Mouse (Mus musculus): Measurements from ENCODE around the gene Rsg1. TPM values are rescaled to one million over a fixed set of nuclear protein-coding genes. Genes with fewer than 3 reads are reported as not detected.

Rsg1 gene
- 8.9 and 9.0 TPM in 2 replicates for polyA plus RNA-seq (2015; fragmentation: Nextera tagmentation; extraction: Ambion mirVana)

GRCm38 (mm10) chr4:141213770-141214336, at the start of gene Rsg1:
Rsg1 (plus strand) TSS chr4:141213956.
- Histone ChIP-seq H3K27me3 (replicated peaks) (no peaks in the 10 kb centered on the region), H3K4me2 (peak within 1 kb of the TSS; percentile 95), H3K4me3 (replicated peaks) (peak within 1 kb of the TSS; percentile 62), H3K9ac (replicated peaks) (peak within 1 kb of the TSS; percentile 75), H3K27ac (replicated peaks) (peak within 1 kb of the TSS; percentile 80), H3K4me1 (peaks cover 21% of the 10 kb centered on the region), H3K9me3 (replicated peaks) (no peaks in the 10 kb centered on the region), H3K36me3 (no peaks in the 10 kb centered on the region)
- under 1% methylated on average over 24 of the region's 24 CpGs for WGBS
- ATAC-seq (ENCODE audit: low FRiP score) = peak; percentile 74

- Histone ChIP-seq H3K36me3 (peaks cover 18% of the 10 kb centered on the region), H3K27ac (replicated peaks) (no peak overlapping the region), H3K9me3 (replicated peaks) (no peaks in the 10 kb centered on the region), H3K4me3 (replicated peaks) (no peak overlapping the region), H3K27me3 (replicated peaks) (no peaks in the 10 kb centered on the region), H3K4me2 (no peak overlapping the region), H3K9ac (replicated peaks) (no peak overlapping the region), H3K4me1 (no peaks in the 10 kb centered on the region)
- ATAC-seq (ENCODE audit: low FRiP score) = no peak
- WGBS = 75% methylated on average over 8 of the region's 8 CpGs
Measured at GRCm38 (mm10) chr4:141165744-141166292, 47.9 kb upstream of the Rsg1 start.

- H3K4me1 ChIP-seq = no peaks in the 10 kb centered on the region
- H3K27ac ChIP-seq (replicated peaks) = no peak overlapping the region
- no peak overlapping the region for H3K4me3 ChIP-seq (replicated peaks)
- H3K4me2 ChIP-seq = no peak overlapping the region
- WGBS = 96% methylated on average over 3 of the region's 3 CpGs
- ATAC-seq (ENCODE audit: low FRiP score) = no peak
- no peaks in the 10 kb centered on the region for H3K9me3 ChIP-seq (replicated peaks)
- peaks cover 31% of the 10 kb centered on the region for H3K36me3 ChIP-seq
- no peak overlapping the region for H3K9ac ChIP-seq (replicated peaks)
- no peaks in the 10 kb centered on the region for H3K27me3 ChIP-seq (replicated peaks)
Measured at GRCm38 (mm10) chr4:141167156-141167555, 46.6 kb upstream of the Rsg1 start.

GRCm38 (mm10) chr4:141172121-141172520, 41.6 kb upstream of the Rsg1 start:
- Histone ChIP-seq H3K9me3 (replicated peaks) (no peaks in the 10 kb centered on the region), H3K27me3 (replicated peaks) (no peaks in the 10 kb centered on the region), H3K4me2 (no peak overlapping the region), H3K4me1 (no peaks in the 10 kb centered on the region), H3K36me3 (peaks cover 60% of the 10 kb centered on the region), H3K4me3 (replicated peaks) (no peak overlapping the region), H3K9ac (replicated peaks) (no peak overlapping the region), H3K27ac (replicated peaks) (no peak overlapping the region)
- no peak for ATAC-seq (ENCODE audit: low FRiP score)
- WGBS = 92% methylated on average over 8 of the region's 8 CpGs

- 68% methylated on average over 5 of the region's 5 CpGs for WGBS
Measured at GRCm38 (mm10) chr4:141175783-141176182, 38.0 kb upstream of the Rsg1 start.

GRCm38 (mm10) chr4:141176328-141176838, 37.4 kb upstream of the Rsg1 start:
- Histone ChIP-seq H3K36me3 (peaks cover 55% of the 10 kb centered on the region), H3K27ac (replicated peaks) (0 out of 2 replicates have a peak overlapping the region, but pooled peaks have one; percentile 33)

More at GRCm38 (mm10) chr4:141175783-141176182, 38.0 kb upstream of the Rsg1 start:
- Histone ChIP-seq H3K4me3 (replicated peaks) (no peak overlapping the region), H3K27me3 (replicated peaks) (no peaks in the 10 kb centered on the region), H3K27ac (replicated peaks) (0 out of 2 replicates have a peak overlapping the region, but pooled peaks have one; percentile 33), H3K4me1 (peaks cover 14% of the 10 kb centered on the region), H3K9me3 (replicated peaks) (no peaks in the 10 kb centered on the region), H3K36me3 (peaks cover 57% of the 10 kb centered on the region), H3K4me2 (no peak overlapping the region), H3K9ac (replicated peaks) (no peak overlapping the region)
- ATAC-seq (ENCODE audit: low FRiP score) = no peak

GRCm38 (mm10) chr4:141178500-141178899, 35.3 kb upstream of the Rsg1 start:
- H3K9ac ChIP-seq (replicated peaks) = no peak overlapping the region

More at GRCm38 (mm10) chr4:141176328-141176838, 37.4 kb upstream of the Rsg1 start:
- H3K4me3 ChIP-seq (replicated peaks) = no peak overlapping the region
- H3K27me3 ChIP-seq (replicated peaks) = no peaks in the 10 kb centered on the region
- H3K9me3 ChIP-seq (replicated peaks) = no peaks in the 10 kb centered on the region
- H3K4me2 ChIP-seq = no peak overlapping the region
- H3K4me1 ChIP-seq = peaks cover 14% of the 10 kb centered on the region
- no peak for ATAC-seq (ENCODE audit: low FRiP score)
- WGBS = 87% methylated on average over 10 of the region's 10 CpGs
- no peak overlapping the region for H3K9ac ChIP-seq (replicated peaks)

GRCm38 (mm10) chr4:141180831-141181230, 32.9 kb upstream of the Rsg1 start:
- Histone ChIP-seq H3K4me1 (peaks cover 15% of the 10 kb centered on the region), H3K27me3 (replicated peaks) (no peaks in the 10 kb centered on the region), H3K4me2 (no peak overlapping the region), H3K9me3 (replicated peaks) (no peaks in the 10 kb centered on the region), H3K4me3 (replicated peaks) (no peak overlapping the region), H3K27ac (replicated peaks) (no peak overlapping the region), H3K36me3 (peaks cover 56% of the 10 kb centered on the region), H3K9ac (replicated peaks) (no peak overlapping the region)
- no peak for ATAC-seq (ENCODE audit: low FRiP score)
- WGBS = 89% methylated on average over 8 of the region's 8 CpGs

More at GRCm38 (mm10) chr4:141178500-141178899, 35.3 kb upstream of the Rsg1 start:
- 41% methylated on average over 4 of the region's 4 CpGs for WGBS
- Histone ChIP-seq H3K4me2 (no peak overlapping the region), H3K27ac (replicated peaks) (peak overlapping the region; percentile 45; the same call in 1 of the 2 replicates), H3K27me3 (replicated peaks) (no peaks in the 10 kb centered on the region), H3K36me3 (peaks cover 59% of the 10 kb centered on the region), H3K9me3 (replicated peaks) (no peaks in the 10 kb centered on the region), H3K4me1 (peaks cover 14% of the 10 kb centered on the region), H3K4me3 (replicated peaks) (no peak overlapping the region)
- ATAC-seq (ENCODE audit: low FRiP score) = no peak

DNA sequence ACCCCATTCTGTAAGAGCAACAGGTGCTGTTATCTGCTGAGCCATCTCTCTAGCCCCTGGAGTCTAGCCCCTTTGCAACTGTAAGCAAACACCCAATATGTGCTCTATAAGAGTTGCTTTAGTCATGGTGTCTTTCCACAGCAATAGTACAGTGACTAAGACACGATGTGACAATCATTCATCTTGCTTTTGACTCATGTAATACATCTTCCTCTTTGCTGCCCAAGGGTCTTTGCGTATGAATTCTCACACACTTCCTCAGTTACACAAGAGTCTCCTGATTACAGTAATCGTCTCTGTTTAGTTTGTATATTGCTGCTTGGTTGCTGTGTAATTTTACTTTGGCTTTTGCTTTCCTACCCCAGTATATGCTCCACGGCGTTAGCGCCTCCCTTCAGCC, 31.8 kb upstream of the Rsg1 start:
- 96% methylated on average over 6 of the region's 6 CpGs for WGBS
- Histone ChIP-seq H3K27me3 (replicated peaks) (no peaks in the 10 kb centered on the region), H3K4me1 (peaks cover 26% of the 10 kb centered on the region), H3K4me2 (no peak overlapping the region), H3K4me3 (replicated peaks) (no peak overlapping the region), H3K27ac (replicated peaks) (no peak overlapping the region), H3K9ac (replicated peaks) (no peak overlapping the region), H3K9me3 (replicated peaks) (no peaks in the 10 kb centered on the region), H3K36me3 (peaks cover 46% of the 10 kb centered on the region)
- ATAC-seq (ENCODE audit: low FRiP score) = no peak

DNA sequence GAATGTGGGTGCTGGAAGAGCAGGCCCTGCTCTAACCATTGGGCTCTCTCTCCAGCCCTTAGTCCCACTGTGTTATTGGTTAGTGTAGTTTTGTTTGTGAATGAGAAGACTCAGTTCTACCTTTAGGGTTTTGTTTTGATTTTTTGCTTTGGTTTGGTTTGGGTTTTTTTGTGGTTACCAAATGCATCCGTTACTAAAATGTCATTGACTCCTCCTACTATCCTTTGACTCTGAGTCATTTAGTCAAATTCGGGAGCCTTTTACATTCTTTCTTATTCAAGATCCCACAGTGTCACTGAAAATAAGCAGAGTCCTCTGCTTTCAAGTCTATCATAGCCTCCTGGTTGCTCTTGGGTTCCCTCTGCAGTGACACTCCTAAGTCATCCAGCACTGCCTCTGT, 29.8 kb upstream of the Rsg1 start:
- H3K4me2 ChIP-seq = no peak overlapping the region
- H3K27ac ChIP-seq (replicated peaks) = no peak overlapping the region
- H3K36me3 ChIP-seq = peaks cover 38% of the 10 kb centered on the region
- H3K9ac ChIP-seq (replicated peaks) = no peak overlapping the region
- no peaks in the 10 kb centered on the region for H3K27me3 ChIP-seq (replicated peaks)
- no peaks in the 10 kb centered on the region for H3K9me3 ChIP-seq (replicated peaks)
- H3K4me1 ChIP-seq = peaks cover 21% of the 10 kb centered on the region
- ATAC-seq (ENCODE audit: low FRiP score) = no peak
- H3K4me3 ChIP-seq (replicated peaks) = no peak overlapping the region
- WGBS = 98% methylated on average over 2 of the region's 2 CpGs

GRCm38 (mm10) chr4:141184426-141184825, 29.3 kb upstream of the Rsg1 start:
- Histone ChIP-seq H3K27ac (replicated peaks) (no peak overlapping the region), H3K9ac (replicated peaks) (no peak overlapping the region), H3K36me3 (peaks cover 40% of the 10 kb centered on the region), H3K9me3 (replicated peaks) (no peaks in the 10 kb centered on the region), H3K4me2 (no peak overlapping the region), H3K4me3 (replicated peaks) (no peak overlapping the region), H3K4me1 (peaks cover 17% of the 10 kb centered on the region), H3K27me3 (replicated peaks) (no peaks in the 10 kb centered on the region)
- WGBS = 92% methylated on average over 4 of the region's 4 CpGs
- ATAC-seq (ENCODE audit: low FRiP score) = no peak
